Comparison of ENCODE assay signal across 8 mouse cellular contexts in genomic region chr5:108132441-108133243, GRCm38 (mm10). TPM values are rescaled to one million over a fixed set of nuclear protein-coding genes. Genes with fewer than 3 reads are reported as not detected.
DNase-seq lines count a peak whose midpoint lies in the region; ATAC-seq and TF ChIP-seq lines count a peak whose summit lies in the region.

Gene Tmed5 (minus strand): TSS chr5:108132620.
Gene Ccdc18 (plus strand): TSS chr5:108132875.

- peak within 1 kb of the TSS; percentile 99 for H3K4me3 ChIP-seq in bone marrow, adult 2 months (replicated peaks; ENCODE audit: control insufficient read depth, low read depth, low read length)
- peak within 1 kb of the TSS; percentile 84 for H3K4me3 ChIP-seq in embryonic facial prominence, embryonic 15.5 days (replicated peaks)
- H3K4me3 ChIP-seq in limb, embryonic 14.5 days (replicated peaks; ENCODE audit: low read length) = peak within 1 kb of the TSS; percentile 81
- H3K4me3 ChIP-seq in midbrain, postnatal 0 days (ENCODE audit: low read depth, low read length) = peak within 1 kb of the TSS; percentile 87

- H3K9ac ChIP-seq in embryonic facial prominence, embryonic 15.5 days = peak within 1 kb of the TSS; percentile 85
- peak within 1 kb of the TSS; percentile 80 for H3K9ac ChIP-seq in limb, embryonic 14.5 days (ENCODE audit: low read depth, low read length, severe bottlenecking)
- peak within 1 kb of the TSS; percentile 84 for H3K9ac ChIP-seq in midbrain, postnatal 0 days (replicated peaks; ENCODE audit: low read length, poor library complexity, severe bottlenecking)

- peak within 1 kb of the TSS; percentile 86 for H3K27ac ChIP-seq in bone marrow, adult 2 months (ENCODE audit: control insufficient read depth, insufficient read depth, low read depth, low read length, poor library complexity)
- peak within 1 kb of the TSS; percentile 91 for H3K27ac ChIP-seq in embryonic facial prominence, embryonic 15.5 days (replicated peaks)
- peak within 1 kb of the TSS; percentile 89 for H3K27ac ChIP-seq in limb, embryonic 14.5 days (replicated peaks; ENCODE audit: low read depth, low read length)
- peak within 1 kb of the TSS; percentile 71 for H3K27ac ChIP-seq in midbrain, postnatal 0 days (ENCODE audit: low read depth, low read length)

- H3K36me3 ChIP-seq in embryonic facial prominence, embryonic 15.5 days = peaks cover 3% of the 10 kb centered on the region
- peaks cover 10% of the 10 kb centered on the region for H3K36me3 ChIP-seq in limb, embryonic 14.5 days (ENCODE audit: control insufficient read depth, insufficient read depth, low read length)
- H3K36me3 ChIP-seq in midbrain, postnatal 0 days (ENCODE audit: insufficient read depth, low read length) = no peaks in the 10 kb centered on the region

- under 1% methylated on average over 65 of the region's 65 CpGs for WGBS in bone marrow, adult 2 months
- 2% methylated on average over 65 of the region's 65 CpGs for WGBS in embryonic facial prominence, embryonic 15.5 days
- 3% methylated on average over 56 of the region's 65 CpGs for WGBS in limb, embryonic 14.5 days
- under 1% methylated on average over 53 of the region's 65 CpGs for WGBS in midbrain, postnatal 0 days

- H3K9me3 ChIP-seq in embryonic facial prominence, embryonic 15.5 days (replicated peaks) = no peaks in the 10 kb centered on the region
- no peaks in the 10 kb centered on the region for H3K9me3 ChIP-seq in limb, embryonic 14.5 days (ENCODE audit: control insufficient read depth, low read length)
- no peaks in the 10 kb centered on the region for H3K9me3 ChIP-seq in midbrain, postnatal 0 days (ENCODE audit: low read length)

- TF ChIP-seq CTCF in bone marrow, adult 2 months (IDR thresholded peaks at IDR 0.05; ENCODE audit: control insufficient read depth, insufficient read depth, low read length) = peak; percentile 12; the same call in 1 of the 2 replicates
- peak; percentile 62 for TF ChIP-seq CTCF in midbrain, postnatal 0 days (IDR thresholded peaks at IDR 0.05)

- peak; percentile 99 for DNase-seq in 416B (ENCODE audit: low read depth)
- peak; percentile 96 for DNase-seq in heart, adult 8-10 months (ENCODE audit: low spot score)
- peak; percentile 98 for DNase-seq in kidney, adult 9 months
- DNase-seq in limb, embryonic 14.5 days (ENCODE audit: low spot score) = peak; percentile 97
- peak; percentile 99 for DNase-seq in midbrain, postnatal 0 days (ENCODE audit: low spot score)
- peak; percentile 94 to 98 for DNase-seq in spleen, postnatal 14 days (ENCODE audit: low spot score in 2 of 2)

- H3K4me1 ChIP-seq in bone marrow, adult 2 months (ENCODE audit: control insufficient read depth, insufficient read depth, low read length) = no peaks in the 10 kb centered on the region
- peaks cover 8% of the 10 kb centered on the region for H3K4me1 ChIP-seq in embryonic facial prominence, embryonic 15.5 days
- peaks cover 9% of the 10 kb centered on the region for H3K4me1 ChIP-seq in limb, embryonic 14.5 days (ENCODE audit: control insufficient read depth, insufficient read depth, low read length)
- peaks cover 4% of the 10 kb centered on the region; the same call in 1 of the 2 replicates for H3K4me1 ChIP-seq in midbrain, postnatal 0 days (ENCODE audit: insufficient read depth, low read length)

- H3K4me2 ChIP-seq in embryonic facial prominence, embryonic 15.5 days (replicated peaks) = peak within 1 kb of the TSS; percentile 68
- peak within 1 kb of the TSS; percentile 68 for H3K4me2 ChIP-seq in limb, embryonic 14.5 days (replicated peaks; ENCODE audit: low read depth, low read length, severe bottlenecking)
- H3K4me2 ChIP-seq in midbrain, postnatal 0 days (ENCODE audit: low read depth, low read length, poor library complexity, severe bottlenecking) = peak within 1 kb of the TSS; percentile 77

- peak; percentile 99 for ATAC-seq in embryonic facial prominence, embryonic 15.5 days (ENCODE audit: insufficient number of reproducible peaks, low FRiP score, low TSS enrichment, low read depth)
- ATAC-seq in limb, embryonic 14.5 days (ENCODE audit: low FRiP score, low read depth) = peak; percentile 98
- ATAC-seq in midbrain, postnatal 0 days (ENCODE audit: low FRiP score) = peak; percentile 97

- H3K27me3 ChIP-seq in embryonic facial prominence, embryonic 15.5 days = no peaks in the 10 kb centered on the region
- H3K27me3 ChIP-seq in limb, embryonic 14.5 days (ENCODE audit: control insufficient read depth, insufficient read depth, low read length) = no peaks in the 10 kb centered on the region
- H3K27me3 ChIP-seq in midbrain, postnatal 0 days (ENCODE audit: insufficient read depth, low read length) = no peaks in the 10 kb centered on the region

- peak; percentile 67; the same call in 1 of the 2 replicates for TF ChIP-seq POLR2A in bone marrow, adult 2 months (IDR thresholded peaks at IDR 0.05; ENCODE audit: borderline replicate concordance, control insufficient read depth, low read depth, low read length)
- peak; percentile 88; the same call in 1 of the 2 replicates for TF ChIP-seq POLR2A in limb, embryonic 14.5 days (IDR thresholded peaks at IDR 0.05; ENCODE audit: borderline replicate concordance, extremely low read depth, insufficient read depth, insufficient read length)

RNA-seq across cellular contexts. Expression of gene Tmed5, which starts in this region (rescaled TPM):
- polyA plus RNA-seq in bone marrow, adult 2 months (2011; ENCODE audit: insufficient read depth, insufficient read length, low replicate concordance, missing spikeins) = 4.2 and 5.1 TPM in 2 replicates
- 34.1 and 38.6 TPM in 2 replicates for polyA plus RNA-seq in embryonic facial prominence, embryonic 15.5 days (2015; fragmentation: Nextera tagmentation; extraction: Ambion mirVana)
- 10 to 100 TPM; 31.7 to 35.3 (median 32.7) TPM for total RNA-seq in heart, adult 8-10 months (2022)
- polyA plus RNA-seq in limb, embryonic 14.5 days (2012; rRNA removed) = 24.9 and 36.6 TPM in 2 replicates
- 32.6 and 35.1 TPM in 2 replicates for polyA plus RNA-seq in limb, embryonic 14.5 days (2014; fragmentation: Nextera tagmentation; extraction: Ambion mirVana)
- 19.6 and 26.4 TPM in 2 replicates for total RNA-seq in midbrain, postnatal 0 days (2014; rRNA removed)
- polyA plus RNA-seq in midbrain, postnatal 0 days (2015; fragmentation: Nextera tagmentation; extraction: Ambion mirVana) = 19.6 and 23.4 TPM in 2 replicates

RNA-seq across cellular contexts. Expression of gene Ccdc18, which starts in this region (rescaled TPM):
- polyA plus RNA-seq in bone marrow, adult 2 months (2011; ENCODE audit: insufficient read depth, insufficient read length, low replicate concordance, missing spikeins) = 7.3 and 12.5 TPM in 2 replicates
- 10.6 and 11.0 TPM in 2 replicates for polyA plus RNA-seq in embryonic facial prominence, embryonic 15.5 days (2015; fragmentation: Nextera tagmentation; extraction: Ambion mirVana)
- under 1 TPM; 0.06 to 0.38 (median 0.22) TPM for total RNA-seq in heart, adult 8-10 months (2022)
- 1.2 and 2.4 TPM in 2 replicates for polyA plus RNA-seq in limb, embryonic 14.5 days (2012; rRNA removed)
- polyA plus RNA-seq in limb, embryonic 14.5 days (2014; fragmentation: Nextera tagmentation; extraction: Ambion mirVana) = 7.0 and 8.3 TPM in 2 replicates
- total RNA-seq in midbrain, postnatal 0 days (2014; rRNA removed) = 0.66 and 1.1 TPM in 2 replicates
- 1.4 and 2.0 TPM in 2 replicates for polyA plus RNA-seq in midbrain, postnatal 0 days (2015; fragmentation: Nextera tagmentation; extraction: Ambion mirVana)

Comparison
In these comparisons a context has a peak if more than half of its experiments do, and no peak if none do; other contexts are left out.
1. Peak in every context shown above with its lines: DNase-seq, ATAC-seq, H3K4me3 ChIP-seq and H3K27ac ChIP-seq.